Mouse (Mus musculus): ENCODE measurements at regions not wholly inside any gene's neighbourhood (a gene's known extent, or its start where the extent isn't known, plus 50 kb on each side); places are given as distances from the start of the nearest gene placed in this dataset.
"Not testable (repeated sequence)": the region's sequence is repeated elsewhere in the genome, so short reads cannot be mapped to it uniquely, and the experiment has no call there.

DNA sequence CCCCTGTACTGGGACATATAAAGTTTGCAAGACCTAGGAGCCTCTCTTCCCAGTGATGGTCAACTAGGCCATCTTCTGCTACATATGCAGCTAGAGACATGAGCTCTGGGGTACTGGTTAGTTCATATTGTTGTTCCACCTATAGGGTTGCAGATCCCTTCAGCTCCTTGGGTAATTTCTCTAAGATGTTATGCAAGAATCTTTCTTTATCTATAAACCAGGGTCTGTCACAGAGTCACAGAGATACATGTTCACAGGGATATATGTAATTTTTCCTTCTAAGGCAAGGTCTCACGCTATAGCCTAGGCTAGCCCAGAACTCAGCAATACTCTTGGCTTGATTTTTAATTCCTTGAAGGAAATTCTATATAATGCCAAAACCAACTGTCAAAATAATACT is 56.9 kb downstream of the Zfp36l1 start:
- DNase-seq = not testable (repeated sequence)

DNA sequence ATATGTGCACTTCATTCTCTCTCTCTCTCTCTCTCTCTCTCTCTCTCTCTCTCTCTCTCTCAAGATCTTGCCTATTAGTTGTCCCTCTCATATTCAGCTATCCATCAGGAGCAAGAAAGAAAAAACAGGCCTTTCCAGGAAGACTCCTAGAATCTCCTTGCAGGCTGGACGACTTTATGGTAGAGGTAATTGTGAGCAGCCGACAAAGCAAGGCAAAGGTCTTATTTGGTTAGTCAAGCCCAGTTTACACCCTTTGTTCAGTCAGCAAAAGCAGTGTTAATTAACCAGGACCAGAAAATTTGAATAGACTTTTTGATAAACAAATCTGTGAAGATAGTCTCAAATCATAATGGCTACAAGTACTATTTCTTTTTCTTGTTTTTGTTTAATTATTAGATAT is 57.4 kb downstream of the Zfp36l1 start:
- no peak for DNase-seq

DNA sequence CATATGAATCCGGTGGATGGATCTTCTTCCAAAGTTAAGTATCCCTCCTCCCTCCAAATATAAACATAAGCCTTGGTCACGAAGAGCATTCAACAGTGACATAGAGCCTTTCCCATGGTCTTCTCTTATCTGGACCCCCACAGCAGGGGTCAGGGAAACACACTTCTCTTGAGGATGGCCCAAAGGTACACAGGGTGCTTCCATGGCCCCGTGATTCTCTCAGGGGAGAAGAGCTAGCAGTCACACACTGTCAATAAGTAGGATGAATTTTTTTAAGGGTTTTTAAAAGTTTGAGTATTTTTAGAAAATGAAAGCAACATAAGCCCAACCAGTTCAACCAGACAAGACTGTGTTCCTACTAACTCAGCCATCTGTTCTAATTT is 58.2 kb downstream of the Zfp36l1 start:
- no peak for DNase-seq

DNA sequence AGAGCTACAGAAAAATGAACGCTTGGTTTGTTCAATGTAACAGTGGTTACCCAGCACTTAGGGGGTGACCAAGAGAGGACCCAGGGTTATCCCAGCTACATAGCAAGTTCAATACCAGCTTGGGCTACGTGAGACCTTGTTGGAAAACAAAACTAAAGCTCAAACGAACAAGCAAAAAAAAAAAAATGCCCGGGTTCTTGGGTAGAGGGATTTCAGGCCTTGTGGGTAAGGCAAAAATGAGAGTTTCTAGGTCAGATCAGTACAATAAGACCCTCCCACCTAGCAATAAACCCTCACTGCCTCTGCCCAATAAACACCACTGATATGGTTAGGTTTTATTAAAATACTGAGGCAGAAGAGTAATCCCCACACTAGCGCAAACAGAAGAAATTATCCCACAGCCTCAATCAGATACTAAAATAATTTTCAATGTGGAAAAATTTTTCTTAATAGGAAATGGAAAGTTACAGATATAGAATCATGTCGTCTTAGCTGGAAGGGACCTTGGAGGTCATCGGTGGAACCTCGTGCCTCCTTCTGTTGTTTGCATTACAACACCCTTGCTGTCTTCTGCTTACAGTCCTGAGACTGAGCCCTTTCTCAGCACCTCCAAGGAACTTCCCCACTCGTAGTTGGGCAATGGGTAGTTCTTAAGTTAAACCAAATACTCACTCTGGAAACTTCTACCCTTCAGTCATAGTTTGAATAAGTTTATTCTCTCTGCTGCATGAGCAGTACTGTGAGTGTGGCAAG is 58.7 kb downstream of the Zfp36l1 start:
- no peak for DNase-seq

DNA sequence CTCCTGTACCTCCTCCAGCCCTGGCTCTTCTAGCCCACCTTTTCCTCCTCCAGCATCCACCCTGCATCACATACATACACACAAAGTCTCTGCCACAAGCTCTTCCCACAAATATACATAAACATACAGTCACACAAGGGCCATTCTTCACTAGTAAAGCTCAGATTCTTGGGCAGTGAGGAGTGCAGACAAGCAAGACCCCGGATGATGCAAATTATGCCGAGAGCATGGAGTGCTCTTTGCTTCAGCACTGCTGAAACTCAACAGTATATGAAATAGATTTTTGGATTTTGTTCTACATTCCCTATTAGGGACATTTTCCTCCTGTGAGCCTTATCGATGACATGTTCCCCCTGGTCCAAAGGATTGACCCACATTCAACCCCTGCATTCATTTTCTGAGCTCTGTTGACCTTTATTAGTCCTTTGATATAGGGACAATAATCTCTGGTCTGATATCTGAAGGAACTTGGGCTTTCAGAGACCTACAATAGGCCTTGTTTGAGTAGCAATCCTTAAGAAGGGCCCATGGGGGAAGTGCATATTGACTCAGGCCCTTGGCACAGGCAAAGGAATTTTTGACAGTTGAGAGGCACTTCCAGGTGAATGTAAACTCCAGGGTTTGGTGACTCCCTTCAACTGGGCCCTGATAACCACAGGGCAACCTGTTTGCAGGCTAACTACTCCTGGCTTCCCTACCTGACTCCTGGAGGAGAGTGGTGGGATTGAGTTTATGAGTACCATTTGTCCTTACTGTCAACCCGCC is 64.4 kb downstream of the Zfp36l1 start:
- DNase-seq = no peak

DNA sequence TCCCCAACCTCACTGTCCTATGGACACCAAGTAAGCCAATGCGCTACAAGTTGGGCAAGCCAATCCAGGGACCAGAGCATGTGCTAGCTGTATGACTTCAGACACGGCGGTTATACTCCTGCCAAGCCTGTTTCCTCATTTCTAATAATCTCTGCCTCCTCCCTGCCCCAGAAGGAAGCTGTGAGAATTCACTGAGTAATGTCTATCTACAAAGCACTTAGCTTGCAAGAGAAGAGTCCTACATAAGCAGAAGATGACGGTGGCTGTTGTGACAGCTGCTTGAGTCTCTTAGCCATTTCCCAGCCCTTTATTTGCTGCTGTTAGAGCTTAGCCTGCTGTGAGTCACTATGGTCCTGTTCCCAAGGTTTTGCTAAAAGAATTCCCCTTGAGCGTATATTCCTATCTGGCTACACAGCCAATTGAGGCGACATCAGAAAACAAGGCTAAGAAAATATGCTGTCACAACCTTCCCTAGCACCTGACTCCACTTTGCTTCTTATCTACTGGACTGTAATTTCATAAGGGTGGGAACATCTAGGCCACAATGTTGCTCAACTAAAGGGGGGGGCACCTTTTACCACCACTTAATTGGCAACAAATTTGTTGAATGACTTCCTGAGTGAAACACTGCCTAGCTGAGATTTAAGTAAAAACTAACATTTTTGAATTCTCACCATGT is 66.0 kb downstream of the Zfp36l1 start:
- DNase-seq = no peak

DNA sequence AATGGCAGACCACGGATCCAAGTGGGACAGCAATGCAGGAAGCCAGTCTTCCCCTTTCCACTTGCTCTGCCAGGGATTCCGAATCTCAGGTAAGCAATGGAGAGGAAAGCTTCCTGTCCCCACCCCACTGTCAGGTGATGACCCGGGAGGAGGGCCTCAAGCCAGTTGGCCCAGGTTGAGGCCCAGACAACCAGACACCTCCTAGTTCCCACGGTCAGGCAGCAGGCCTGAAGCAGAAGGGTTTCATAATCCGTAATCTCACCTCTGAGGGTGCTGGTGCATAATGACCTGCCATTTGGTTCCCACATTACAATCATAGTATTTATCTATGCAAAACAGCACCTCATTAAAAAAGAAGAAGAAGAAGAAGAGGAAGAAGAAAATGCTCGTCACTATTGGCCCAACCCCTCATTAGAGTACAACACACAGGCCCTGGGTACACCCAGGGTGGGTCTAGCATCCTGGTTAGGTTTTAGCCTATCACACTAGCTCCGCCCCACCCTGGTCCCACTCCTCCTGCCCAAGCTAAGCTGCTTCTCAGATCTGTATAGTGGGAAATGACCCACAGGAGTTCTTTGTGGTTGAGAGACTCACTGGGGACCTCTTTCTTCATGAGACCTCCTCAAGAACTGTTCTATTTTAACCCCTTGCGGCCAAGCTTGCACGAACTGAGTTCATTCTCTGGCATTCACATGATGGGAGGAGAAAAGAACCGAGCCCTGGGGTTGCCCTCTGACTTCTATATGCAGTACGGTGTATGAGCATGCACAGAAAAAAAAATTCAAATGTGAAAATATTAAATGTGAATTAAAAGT is 71.1 kb downstream of the Zfp36l1 start:
- peak; percentile 39 for DNase-seq

DNA sequence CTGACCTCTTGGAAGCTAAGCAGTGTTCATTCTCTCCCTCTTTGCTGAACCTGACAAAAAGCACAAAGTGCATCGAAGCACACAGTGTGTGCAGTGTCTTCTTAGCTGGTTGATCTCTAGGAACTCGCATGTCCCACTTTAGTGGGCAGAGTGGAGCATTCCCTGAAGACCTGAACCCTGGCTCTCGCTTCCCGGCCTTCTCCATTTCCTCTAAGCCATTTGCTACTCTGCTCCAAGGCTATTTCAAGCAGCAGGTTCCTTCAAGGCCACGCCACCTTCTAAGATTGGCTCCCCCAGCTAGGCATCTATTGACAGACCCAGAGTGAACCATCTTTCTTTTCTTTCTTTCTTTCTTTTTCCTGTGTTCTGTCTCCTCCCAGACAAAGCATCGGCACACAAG is 71.8 kb downstream of the Zfp36l1 start:
- DNase-seq = peak; percentile 28

DNA sequence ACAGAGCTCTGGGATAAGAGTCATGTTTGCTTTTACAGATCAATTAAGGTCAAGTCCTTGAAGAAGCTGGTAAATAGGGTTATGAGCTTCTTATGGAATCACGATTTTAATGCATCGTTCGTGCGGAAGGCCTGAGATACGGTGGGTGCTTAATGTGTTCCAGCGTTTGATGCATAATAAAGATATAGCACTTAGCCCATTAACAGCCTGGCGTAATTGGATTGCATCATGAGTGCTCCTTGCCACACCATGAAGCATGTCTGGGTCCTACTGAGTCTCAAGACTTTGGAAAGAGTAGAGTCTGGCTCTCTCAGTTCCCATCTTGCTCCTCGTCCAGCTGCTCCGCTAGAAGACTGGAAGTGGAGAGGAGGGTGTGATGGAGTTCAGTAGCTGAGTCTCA is 72.6 kb downstream of the Zfp36l1 start:
- no peak for DNase-seq

DNA sequence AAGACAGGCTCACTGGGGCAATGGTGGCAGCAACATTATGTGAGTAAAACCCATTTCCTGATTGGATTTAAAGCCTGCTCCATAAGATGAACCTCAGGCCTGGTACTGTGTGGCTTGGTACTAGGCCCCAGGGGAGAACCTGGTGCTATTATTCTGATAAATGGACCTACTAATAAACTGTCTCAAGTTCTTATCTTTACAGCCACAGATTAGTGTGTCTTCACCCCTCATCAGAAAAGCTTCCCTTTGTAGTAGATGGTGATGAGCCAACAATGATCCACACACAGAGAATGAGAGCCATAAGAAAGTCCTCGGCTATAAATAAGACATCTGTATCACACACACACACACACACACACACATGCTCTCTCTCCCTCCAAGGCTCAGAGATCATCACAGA is 73.7 kb downstream of the Zfp36l1 start:
- DNase-seq = no peak

DNA sequence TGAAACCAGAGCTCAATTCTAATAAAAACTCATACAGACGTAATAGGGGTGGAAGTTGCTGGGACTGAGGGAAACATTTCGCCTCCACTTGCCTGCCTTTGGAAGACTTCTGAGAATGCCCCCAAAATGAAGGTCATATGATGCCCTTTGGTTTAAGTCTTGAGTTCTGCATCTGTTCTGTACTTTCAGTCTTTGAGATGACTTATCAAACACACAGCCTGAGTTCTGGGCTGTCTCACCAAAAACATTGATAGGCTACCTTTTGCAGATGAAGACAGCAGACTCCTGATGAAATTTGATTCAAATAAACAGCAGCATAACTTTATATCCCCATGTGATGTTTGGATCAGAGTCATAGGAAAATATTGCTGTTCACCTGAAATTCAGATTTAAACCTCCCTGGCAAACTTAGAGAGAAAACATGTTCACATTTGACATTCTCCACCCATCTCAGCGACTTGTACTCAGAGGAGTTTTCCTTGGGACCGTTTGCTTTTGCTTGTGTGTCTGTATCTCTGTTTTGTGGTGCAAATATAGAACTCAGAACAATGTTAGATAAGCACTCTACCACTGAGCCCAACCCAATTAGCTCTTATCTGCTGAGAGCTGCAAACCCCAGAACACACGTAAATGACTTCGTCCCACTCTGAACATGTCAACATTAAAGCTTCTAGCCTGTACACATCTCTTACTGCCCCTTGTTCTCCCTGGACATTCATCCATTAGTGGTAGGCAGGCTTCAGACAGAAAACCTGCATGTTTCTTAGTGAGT is 77.1 kb downstream of the Zfp36l1 start:
- DNase-seq = no peak

DNA sequence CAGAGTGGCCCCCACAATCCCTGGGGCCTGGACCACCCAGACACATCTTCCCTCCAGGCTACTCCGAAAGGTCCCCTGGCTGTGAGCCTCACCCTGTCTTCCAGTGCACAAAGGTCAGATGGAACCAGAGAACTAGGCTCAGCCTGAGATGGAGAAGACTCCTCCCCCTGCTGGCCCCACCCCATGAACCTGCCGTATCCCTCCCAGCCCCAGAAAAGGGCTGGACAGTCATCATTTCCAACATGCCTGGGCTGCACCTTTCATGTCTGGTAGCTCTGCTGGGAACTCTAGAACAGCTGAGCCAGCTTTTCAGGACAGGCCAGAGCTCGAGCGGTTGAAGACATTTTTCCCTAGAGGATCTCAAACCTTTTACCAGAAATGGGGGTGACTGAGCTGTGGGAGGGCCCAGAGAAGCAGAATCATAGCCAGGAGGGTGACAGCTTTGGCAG is 77.8 kb downstream of the Zfp36l1 start:
- no peak for DNase-seq

DNA sequence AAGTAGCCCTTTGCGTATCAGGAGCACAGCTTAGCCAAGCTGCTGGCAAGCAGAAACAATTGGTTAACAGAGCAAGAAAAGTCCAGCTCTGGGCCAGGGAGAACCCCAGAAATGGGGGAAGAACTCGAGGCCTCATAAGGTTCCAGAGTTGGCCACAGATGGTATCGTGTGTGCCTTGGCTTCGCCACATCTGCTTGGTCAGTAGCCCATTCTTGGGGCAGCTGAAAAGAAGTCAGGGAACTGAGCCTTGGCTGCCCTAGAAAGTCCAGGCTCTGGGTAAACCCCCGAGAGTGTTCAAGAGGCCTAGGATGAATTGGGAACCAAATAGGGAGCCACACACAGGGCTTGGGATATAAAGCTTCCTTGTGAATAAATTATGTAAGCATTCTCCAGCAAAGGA is 78.7 kb downstream of the Zfp36l1 start:
- no peak for DNase-seq

DNA sequence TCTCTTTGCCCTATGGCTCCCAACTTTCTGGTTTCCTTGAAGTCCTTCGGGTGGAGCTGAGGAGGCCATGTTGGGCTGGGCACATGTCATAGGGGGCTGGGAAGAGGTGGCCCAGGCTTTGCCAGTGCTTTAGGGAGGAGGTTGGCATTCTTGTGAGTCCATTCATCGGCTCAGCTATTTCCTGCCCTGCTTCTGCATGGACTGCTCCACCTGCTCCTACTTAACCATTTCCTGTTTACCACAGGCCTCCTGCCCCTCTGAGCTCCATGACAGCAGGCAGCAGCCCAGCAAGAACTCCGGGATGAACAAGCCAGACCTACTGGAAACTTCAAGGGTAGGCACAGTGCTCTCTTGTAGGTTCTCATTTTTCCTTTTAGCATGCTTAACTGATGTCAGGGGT is 80.3 kb downstream of the Zfp36l1 start:
- no peak for DNase-seq

DNA sequence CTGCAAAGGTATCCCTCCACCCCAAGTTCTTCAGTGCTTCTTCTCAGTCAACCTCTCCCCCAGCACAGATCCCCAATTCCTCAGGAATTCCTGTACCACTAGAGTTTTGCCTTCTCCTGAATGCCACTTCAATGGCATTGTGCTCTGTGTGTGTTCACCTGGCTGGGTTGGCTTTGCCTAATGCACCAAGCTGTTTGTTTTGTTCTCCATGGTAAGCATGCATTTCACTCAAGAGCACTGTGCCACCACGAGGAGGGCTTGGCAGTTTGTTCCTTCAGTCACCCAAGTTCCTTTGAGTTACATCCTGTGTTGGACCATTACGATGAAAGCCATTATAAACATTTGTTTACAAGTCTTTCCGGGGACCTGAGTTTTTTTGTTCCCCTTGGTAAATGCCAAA is 84.5 kb downstream of the Zfp36l1 start:
- no peak for DNase-seq

DNA sequence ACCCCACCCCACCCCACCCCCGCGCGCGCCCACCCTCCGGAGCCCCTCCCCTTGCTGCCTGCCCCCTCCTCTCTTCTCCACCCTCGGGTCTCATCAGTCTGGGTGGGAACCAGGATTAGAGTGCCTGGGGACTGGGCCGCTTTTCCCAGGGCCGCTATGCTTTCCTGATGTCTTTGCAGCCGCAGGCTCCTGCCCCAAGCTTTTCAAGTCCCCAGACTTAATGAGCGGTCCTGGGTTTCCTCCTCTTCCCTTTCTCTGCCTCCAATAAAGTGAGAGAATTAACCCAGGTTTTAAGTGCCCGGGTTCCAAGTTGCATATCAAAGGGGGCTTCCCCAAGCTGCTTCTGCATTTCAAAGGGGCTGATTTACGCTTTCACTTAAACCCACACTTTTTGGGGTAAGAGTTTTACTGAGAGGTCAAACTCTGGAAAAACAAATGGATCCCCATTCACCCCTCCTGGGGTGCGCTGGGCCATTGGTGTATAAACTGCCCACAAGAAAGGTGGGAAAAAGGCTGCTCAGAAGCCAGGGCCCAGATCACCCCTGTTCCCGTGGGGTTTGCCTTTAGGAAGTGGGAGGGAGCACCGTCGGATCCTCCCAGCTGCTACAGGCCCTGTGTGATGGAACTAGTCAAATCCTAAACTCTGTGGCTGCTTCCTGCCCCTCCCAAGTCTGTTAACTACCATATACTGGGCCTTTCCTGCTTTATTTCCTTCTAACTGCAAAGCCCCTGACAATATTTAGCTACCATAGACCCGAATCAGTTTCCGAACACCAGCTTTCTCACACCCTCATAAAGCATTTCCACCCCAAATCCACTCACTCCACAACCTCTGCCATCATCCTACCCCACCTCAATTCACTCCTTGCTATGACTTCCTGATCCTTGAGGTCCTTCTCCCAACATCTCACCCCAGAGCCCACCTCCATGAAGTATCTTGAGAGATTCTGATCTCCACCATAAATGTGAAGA is 89.4 kb downstream of the Zfp36l1 start:
- no peak for DNase-seq

DNA sequence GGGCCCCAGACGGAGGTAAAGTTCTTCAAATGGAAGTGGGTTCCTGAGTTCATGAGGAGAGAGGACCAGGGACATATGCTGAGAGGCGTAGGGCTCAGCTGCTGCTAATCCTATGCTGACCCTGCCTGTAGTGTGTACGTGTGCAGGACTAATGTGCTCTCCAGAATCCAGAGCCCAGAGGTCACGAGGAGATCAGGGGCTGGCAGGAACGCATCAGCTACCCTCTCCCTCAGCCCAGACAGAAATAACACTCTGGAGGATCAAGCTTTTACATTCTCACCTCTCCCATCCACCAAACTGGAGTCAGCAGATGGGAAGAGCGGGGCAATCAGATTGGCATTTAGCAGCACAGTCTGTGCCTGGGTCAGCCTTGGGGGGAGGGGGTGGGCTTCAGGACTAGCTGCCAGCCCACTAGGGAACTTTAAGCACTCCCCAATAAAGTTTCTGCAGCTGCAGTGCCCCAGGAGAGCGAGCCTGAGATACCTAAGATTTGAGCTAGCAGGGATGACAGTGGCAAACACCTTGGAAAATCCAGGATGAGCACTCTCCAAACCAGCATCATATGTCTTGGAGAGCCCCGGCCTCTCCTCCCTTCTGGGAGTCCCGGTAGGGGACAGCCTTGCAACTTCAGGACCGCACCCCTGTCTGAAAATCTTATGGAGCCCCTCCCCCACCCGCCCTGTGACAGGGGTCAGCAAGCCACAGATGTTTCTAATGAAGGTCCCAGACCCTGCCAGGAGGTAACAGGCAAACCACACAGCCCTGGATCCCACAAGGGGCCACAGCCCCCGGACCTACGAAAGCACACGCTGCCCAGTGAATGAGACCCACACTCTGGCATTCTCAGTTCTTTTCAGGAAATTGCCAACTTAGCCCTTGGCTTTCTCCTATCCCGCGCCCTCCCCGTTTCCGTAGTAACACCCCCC is 90.4 kb downstream of the Zfp36l1 start:
- DNase-seq = no peak

DNA sequence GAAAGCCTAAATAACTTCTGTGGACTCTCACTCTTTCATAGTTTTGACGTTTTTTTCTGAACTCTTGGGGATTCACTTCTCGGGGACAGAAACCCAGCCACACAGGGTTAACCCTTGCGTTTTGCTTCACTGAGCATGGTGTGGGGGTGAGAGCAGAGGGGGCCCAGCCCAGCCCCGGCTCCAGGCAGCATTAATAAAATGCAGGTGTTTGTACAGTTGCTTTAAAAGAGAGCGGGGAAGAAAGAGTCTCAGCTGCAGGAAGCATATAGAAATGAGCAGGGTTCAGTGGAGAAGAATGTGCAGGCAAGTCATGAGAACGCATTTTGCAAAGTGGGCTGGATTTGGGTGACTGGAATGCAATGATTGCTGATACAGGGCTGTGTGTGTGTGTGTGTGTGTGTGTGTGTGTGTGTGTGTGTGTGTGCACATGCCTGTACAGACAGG is 91.8 kb downstream of the Zfp36l1 start:
- no peak for DNase-seq

DNA sequence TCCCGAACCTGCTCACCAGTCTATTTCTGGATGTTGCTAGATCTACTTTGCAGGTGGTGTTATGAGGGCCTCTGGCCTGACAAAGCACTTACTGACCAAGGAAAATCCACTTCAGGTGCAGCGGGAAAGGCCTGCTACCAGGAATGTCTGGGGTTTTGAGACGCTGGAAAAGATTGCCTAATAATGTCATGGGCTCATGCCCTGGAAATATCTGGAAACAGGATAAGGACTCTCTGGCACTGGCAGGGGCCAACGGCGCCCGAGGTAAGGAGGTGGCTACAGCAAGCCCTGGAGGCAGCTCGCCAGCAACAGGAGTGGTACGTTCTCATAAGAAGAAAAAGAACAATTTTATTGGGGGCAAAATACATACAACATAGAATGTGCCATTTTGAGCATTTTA is 94.7 kb downstream of the Zfp36l1 start:
- no peak for DNase-seq

Measured in gastrocnemius, postnatal 25 days (tissue).